Mouse (Mus musculus) spleen, adult 2 months (tissue): Measurements from ENCODE around the gene Mical2.

ENCODE experiments used
- CTCF ChIP-seq: fragments of 200-500 bp; IDR thresholded peaks from 2 replicates; pipeline ENCODE4 v1.5.1; 2011; ENCODE audit warnings: mild to moderate bottlenecking, inconsistent platforms; ENCODE audit not compliant: insufficient read depth, insufficient read length, insufficient replicate concordance; ENCODE audit errors: extremely low read depth
- POLR2A ChIP-seq: fragments of 200-500 bp; IDR thresholded peaks from 2 replicates; pipeline ENCODE4 v1.6.1; 2011; ENCODE audit warnings: low read depth, low read length, inconsistent platforms

- no peak for TF ChIP-seq CTCF
- TF ChIP-seq POLR2A, result no peak
These were observed 20.8 kb downstream of the Mical2 start for GRCm38 (mm10) chr7:112246442-112246841.
